Mouse (Mus musculus): Measurements from ENCODE around the gene Gm7861. TPM values are rescaled to one million over a fixed set of nuclear protein-coding genes. Genes with fewer than 3 reads are reported as not detected.

Gm7861 gene
- polyA plus RNA-seq (2017; shearing (Covaris generic)), result not detected

GRCm38 (mm10) chr8:21594408-21594807, at the start of gene Gm7861:
TSS of gene Gm7861 (minus strand) at chr8:21594508.

GRCm38 (mm10) chr8:21617883-21618282, 23.6 kb upstream of the Gm7861 start, which contains the start of gene Defa26:
TSS of gene Defa26 (plus strand) at chr8:21618183.

GRCm38 (mm10) chr8:21582706-21583105, 11.6 kb downstream of the Gm7861 start, which contains the start of gene Defa28:
TSS of gene Defa28 (plus strand) at chr8:21583006.

GRCm38 (mm10) chr8:21565086-21565485, 29.2 kb downstream of the Gm7861 start, which contains the start of gene Defa37:
TSS of gene Defa37 (plus strand) at chr8:21565386.

Other genes starting within 250 kb of the Gm7861 start
- gene Defa2, start 216.0 kb downstream of the Gm7861 start, polyA plus RNA-seq (2017; shearing (Covaris generic)), result not detected
- not detected for gene Defa33, start 202.7 kb downstream of the Gm7861 start, polyA plus RNA-seq (2017; shearing (Covaris generic))
- not detected for gene Defa36, start 167.1 kb downstream of the Gm7861 start, polyA plus RNA-seq (2017; shearing (Covaris generic))
- not detected for gene Gm7849, start 137.9 kb downstream of the Gm7861 start, polyA plus RNA-seq (2017; shearing (Covaris generic))
- not detected for gene Defa20, start 85.2 kb downstream of the Gm7861 start, polyA plus RNA-seq (2017; shearing (Covaris generic))
- not detected for gene Defa32, start 65.5 kb downstream of the Gm7861 start, polyA plus RNA-seq (2017; shearing (Covaris generic))
- not detected for gene Defa37, start 29.1 kb downstream of the Gm7861 start, polyA plus RNA-seq (2017; shearing (Covaris generic))
- gene Defa28, start 11.5 kb downstream of the Gm7861 start, polyA plus RNA-seq (2017; shearing (Covaris generic)), result not detected
- gene Defa26, start 23.7 kb upstream of the Gm7861 start, polyA plus RNA-seq (2017; shearing (Covaris generic)), result not detected
- gene Defa17, start 61.3 kb upstream of the Gm7861 start, polyA plus RNA-seq (2017; shearing (Covaris generic)), result not detected
- not detected for gene Defa34, start 71.3 kb upstream of the Gm7861 start, polyA plus RNA-seq (2017; shearing (Covaris generic))
- not detected for gene AY761184, start 109.1 kb upstream of the Gm7861 start, polyA plus RNA-seq (2017; shearing (Covaris generic))
- not detected for gene Defa24, start 140.0 kb upstream of the Gm7861 start, polyA plus RNA-seq (2017; shearing (Covaris generic))
- gene Defb50, start 229.0 kb upstream of the Gm7861 start, polyA plus RNA-seq (2017; shearing (Covaris generic)), result not detected
- not detected for gene Defb2, start 245.4 kb upstream of the Gm7861 start, polyA plus RNA-seq (2017; shearing (Covaris generic))